Mouse (Mus musculus): Measurements from ENCODE around the gene Selenoo. TPM values are rescaled to one million over a fixed set of nuclear protein-coding genes. Genes with fewer than 3 reads are reported as not detected.

Selenoo gene
- polyA plus RNA-seq, 1 experiment from 2014 or later: 16.2 TPM

DNA sequence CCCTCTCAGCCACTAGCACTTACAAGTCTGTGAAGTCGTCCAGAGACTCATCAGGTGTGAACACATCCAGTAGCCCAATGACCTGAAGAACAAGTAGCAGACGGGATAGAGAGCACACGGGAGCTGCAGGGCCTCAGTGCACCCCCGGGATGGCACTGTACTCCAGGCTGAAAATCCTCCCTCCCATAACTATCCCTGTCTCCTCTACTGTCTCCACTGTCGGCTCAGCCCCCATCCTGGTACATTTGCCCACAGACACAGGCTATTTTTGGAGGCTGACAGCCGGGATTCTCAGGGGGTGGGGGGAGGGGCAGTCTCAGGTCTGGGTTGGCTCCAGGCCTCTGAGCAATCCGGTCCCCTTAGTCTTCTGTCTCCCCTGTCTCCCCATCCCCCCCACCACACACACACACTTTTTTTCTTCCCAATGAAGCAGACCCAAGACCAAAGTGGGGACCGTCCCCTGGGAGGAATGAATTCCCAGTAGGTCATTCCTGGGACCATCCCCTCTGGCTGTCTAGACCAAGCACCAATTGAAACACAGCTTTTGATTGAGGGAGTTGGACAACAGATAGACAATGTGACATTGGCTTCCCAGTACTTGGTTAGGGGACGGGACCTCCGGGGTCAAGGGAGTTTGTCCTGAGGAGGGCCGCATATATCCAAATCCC is 48.6 kb downstream of the Selenoo start:
- WGBS: 83% methylated on average over 11 of the region's 11 CpGs
- peaks cover 29% of the 10 kb centered on the region for H3K36me3 ChIP-seq
- H3K27me3 ChIP-seq (ENCODE audit: low read depth, poor library complexity, severe bottlenecking): peaks cover 30% of the 10 kb centered on the region
- no peaks in the 10 kb centered on the region for H3K9me3 ChIP-seq (replicated peaks)
- no peak overlapping the region for H3K27ac ChIP-seq (replicated peaks)
- peaks cover 48% of the 10 kb centered on the region for H3K4me1 ChIP-seq
- no peak for DNase-seq (ENCODE audit: low spot score)
- H3K4me3 ChIP-seq: no peak overlapping the region; the same call in 1 of the 2 replicates

DNA sequence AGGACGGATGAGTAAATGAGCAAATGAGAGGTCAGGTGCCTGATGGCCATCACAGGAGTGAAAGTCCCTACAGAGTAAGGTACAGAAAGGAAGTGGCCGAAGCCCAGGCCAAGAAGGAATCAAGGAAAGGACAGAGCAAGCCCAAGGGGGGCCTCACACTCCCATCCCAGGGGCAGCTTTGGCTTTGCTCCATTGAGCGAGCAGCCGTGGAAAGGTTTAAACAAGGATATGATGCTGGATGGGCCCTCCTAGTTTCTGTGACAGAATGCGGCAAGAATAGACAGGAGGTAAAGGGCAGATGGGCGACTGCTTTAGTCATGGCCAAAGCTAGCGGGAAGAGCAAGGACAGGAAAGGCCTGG is 49.1 kb downstream of the Selenoo start:
- H3K4me3 ChIP-seq: no peak overlapping the region
- H3K36me3 ChIP-seq: peaks cover 29% of the 10 kb centered on the region
- H3K27ac ChIP-seq (replicated peaks): no peak overlapping the region
- H3K27me3 ChIP-seq (ENCODE audit: low read depth, poor library complexity, severe bottlenecking): peaks cover 34% of the 10 kb centered on the region
- 89% methylated on average over 7 of the region's 7 CpGs for WGBS
- H3K4me1 ChIP-seq: peaks cover 48% of the 10 kb centered on the region
- H3K9me3 ChIP-seq (replicated peaks): no peaks in the 10 kb centered on the region
- DNase-seq (ENCODE audit: low spot score): no peak

DNA sequence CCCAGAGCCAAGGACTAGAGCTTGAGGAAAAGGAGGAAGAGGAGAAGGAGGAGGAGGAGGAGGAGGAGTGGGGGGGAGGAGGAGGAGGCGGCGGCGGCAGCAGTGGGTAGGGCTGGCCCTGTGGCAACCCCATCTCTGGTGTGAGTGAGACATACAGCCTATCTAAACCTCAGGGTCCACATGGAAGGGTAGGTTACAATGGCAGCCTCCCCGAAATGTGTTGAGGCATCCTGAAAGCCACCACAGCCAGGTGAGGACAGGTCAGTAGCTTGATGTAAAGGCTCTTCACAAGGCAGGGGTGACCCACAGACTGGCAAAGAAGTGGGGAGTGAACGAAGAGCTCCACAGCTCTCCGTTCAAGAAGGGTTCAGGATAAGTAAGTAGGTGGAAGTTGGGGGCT is 49.6 kb downstream of the Selenoo start:
- WGBS: 91% methylated on average over 6 of the region's 6 CpGs

DNA sequence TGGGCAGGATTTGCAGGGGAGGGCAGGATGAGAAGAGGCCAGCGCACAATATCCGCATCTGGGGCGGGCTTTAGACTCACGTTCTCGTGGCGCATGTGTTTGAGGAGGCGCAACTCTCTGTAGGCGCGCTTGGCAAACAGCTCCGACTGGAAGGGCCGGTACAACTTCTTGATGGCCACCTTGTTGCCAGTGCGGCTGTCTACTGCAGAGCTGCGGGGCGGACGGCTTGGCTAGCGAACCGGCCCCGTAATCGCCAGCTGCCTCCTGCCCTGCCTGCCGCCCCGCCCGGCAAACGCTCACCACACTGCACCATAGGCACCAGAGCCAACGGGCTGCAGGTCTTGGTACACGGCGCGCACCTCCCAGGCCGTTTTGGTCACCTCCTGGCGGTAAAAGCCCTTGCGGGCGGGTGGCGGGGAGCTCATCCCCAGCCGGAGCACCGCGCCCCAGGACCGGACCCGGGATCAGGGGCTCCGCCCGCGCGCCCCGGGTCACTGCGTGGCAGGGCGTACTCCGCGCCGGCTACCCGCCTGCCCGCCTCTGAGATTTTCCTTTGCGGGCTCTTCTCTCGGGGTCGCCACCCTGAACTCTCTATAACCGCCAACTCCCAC is 51.3 kb downstream of the Selenoo start:
- peaks cover 42% of the 10 kb centered on the region for H3K27me3 ChIP-seq (ENCODE audit: low read depth, poor library complexity, severe bottlenecking)
- H3K36me3 ChIP-seq: peaks cover 40% of the 10 kb centered on the region
- peak; percentile 54 for DNase-seq (ENCODE audit: low spot score)
- H3K4me1 ChIP-seq: peaks cover 48% of the 10 kb centered on the region
- no peaks in the 10 kb centered on the region for H3K9me3 ChIP-seq (replicated peaks)
- under 1% methylated on average over 53 of the region's 53 CpGs for WGBS
- peak overlapping the region; percentile 92 for H3K27ac ChIP-seq (replicated peaks)
- peak overlapping the region; percentile 85 for H3K4me3 ChIP-seq

More for the DNA sequence above, 49.6 kb downstream of the Selenoo start:
- Histone ChIP-seq H3K9me3 (replicated peaks) (no peaks in the 10 kb centered on the region), H3K36me3 (peaks cover 29% of the 10 kb centered on the region), H3K27me3 (ENCODE audit: low read depth, poor library complexity, severe bottlenecking) (peaks cover 34% of the 10 kb centered on the region), H3K4me1 (peaks cover 48% of the 10 kb centered on the region), H3K4me3 (no peak overlapping the region), H3K27ac (replicated peaks) (no peak overlapping the region)
- DNase-seq (ENCODE audit: low spot score): no peak

DNA sequence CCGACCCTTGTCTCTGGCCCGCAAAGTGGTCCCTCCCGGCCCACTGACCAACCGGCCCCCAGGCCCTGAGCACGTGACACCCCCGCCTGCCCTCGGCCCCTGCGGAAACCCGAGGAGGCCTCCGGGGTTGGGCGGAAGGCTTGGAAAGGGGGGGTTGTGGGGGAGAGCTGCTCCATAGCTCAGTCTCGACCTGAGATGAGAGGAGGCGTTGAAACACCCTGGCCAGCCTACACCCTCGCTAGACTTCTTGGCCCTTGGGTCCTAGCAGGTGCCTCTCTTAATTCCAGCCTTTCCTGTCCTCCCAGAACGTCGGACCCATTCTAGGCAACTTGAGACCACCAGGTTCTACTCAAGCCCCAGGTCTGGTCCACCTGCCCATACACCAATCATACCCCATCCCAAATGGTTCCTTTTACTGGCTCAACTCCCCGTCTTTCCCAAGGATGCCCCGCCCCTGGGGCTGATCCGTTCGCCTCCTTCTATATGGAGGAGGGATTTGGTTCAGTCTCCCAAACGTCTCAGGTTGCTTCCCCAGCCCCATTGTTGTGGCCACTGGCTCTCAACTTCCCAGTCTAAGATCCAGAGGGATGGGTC is 51.9 kb downstream of the Selenoo start, which contains the start of gene Mapk12:
Mapk12 (minus strand) TSS at position 45 of the 594 bp plus-strand sequence.
- Histone ChIP-seq H3K4me1 (peaks cover 48% of the 10 kb centered on the region), H3K4me3 (peak within 1 kb of the TSS; percentile 85), H3K36me3 (peaks cover 40% of the 10 kb centered on the region), H3K9me3 (replicated peaks) (no peaks in the 10 kb centered on the region), H3K27me3 (ENCODE audit: low read depth, poor library complexity, severe bottlenecking) (peaks cover 48% of the 10 kb centered on the region), H3K27ac (replicated peaks) (peak within 1 kb of the TSS; percentile 92)
- DNase-seq (ENCODE audit: low spot score): peak; percentile 82
- WGBS: 0% methylated on average over 21 of the region's 21 CpGs

DNA sequence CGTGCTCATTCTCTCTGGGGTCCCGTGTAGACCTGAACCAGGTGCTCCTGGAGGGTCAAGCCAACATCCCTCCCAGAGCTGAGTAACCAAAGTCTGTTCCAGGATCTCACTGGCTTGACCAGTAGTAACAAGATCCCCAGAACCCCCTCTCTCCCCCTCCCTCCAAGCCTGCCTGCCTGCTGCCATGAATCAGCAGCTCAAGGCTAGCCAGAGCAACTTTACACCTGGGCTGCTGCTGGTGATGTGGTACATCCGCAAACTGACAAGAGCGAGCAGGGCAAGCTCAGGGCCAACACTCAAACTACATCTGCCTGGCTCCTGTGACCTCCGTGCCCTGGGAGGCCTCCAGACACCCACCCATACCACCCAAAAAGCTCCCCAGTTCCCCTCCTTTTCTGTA is 52.6 kb downstream of the Selenoo start:
- no peak for DNase-seq (ENCODE audit: low spot score)
- H3K4me3 ChIP-seq: 0 out of 2 replicates have a peak overlapping the region, but pooled peaks have one; percentile 85
- peaks cover 42% of the 10 kb centered on the region for H3K36me3 ChIP-seq
- peak overlapping the region; percentile 92 for H3K27ac ChIP-seq (replicated peaks)
- H3K27me3 ChIP-seq (ENCODE audit: low read depth, poor library complexity, severe bottlenecking): peaks cover 55% of the 10 kb centered on the region
- peaks cover 55% of the 10 kb centered on the region for H3K4me1 ChIP-seq
- WGBS: 26% methylated on average over 5 of the region's 5 CpGs
- no peaks in the 10 kb centered on the region for H3K9me3 ChIP-seq (replicated peaks)

DNA sequence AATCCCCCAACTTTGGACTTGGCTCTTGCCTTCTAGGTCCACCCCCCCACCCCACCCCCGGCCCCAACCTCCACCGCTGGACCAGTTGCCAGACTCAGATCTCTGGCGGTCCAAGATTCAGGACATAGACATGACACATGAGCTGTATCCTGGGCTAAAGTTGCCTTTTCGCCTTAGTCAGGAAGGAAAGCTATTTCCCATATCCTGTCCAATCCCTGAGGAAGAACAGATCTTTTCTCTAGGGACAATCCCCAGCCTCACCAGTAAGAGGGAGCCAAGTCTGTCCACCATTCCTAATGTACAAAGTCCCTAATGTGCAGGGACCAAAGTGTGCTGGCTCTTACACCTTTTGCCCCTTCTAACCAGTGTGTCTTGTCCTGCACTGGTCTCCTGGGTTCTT is 53.0 kb downstream of the Selenoo start:
- peaks cover 60% of the 10 kb centered on the region for H3K4me1 ChIP-seq
- H3K9me3 ChIP-seq (replicated peaks): no peaks in the 10 kb centered on the region
- H3K27me3 ChIP-seq (ENCODE audit: low read depth, poor library complexity, severe bottlenecking): peaks cover 60% of the 10 kb centered on the region
- WGBS: 69% methylated on average over 4 of the region's 4 CpGs
- no peak overlapping the region for H3K27ac ChIP-seq (replicated peaks)
- H3K36me3 ChIP-seq: peaks cover 42% of the 10 kb centered on the region
- H3K4me3 ChIP-seq: no peak overlapping the region
- no peak for DNase-seq (ENCODE audit: low spot score)

DNA sequence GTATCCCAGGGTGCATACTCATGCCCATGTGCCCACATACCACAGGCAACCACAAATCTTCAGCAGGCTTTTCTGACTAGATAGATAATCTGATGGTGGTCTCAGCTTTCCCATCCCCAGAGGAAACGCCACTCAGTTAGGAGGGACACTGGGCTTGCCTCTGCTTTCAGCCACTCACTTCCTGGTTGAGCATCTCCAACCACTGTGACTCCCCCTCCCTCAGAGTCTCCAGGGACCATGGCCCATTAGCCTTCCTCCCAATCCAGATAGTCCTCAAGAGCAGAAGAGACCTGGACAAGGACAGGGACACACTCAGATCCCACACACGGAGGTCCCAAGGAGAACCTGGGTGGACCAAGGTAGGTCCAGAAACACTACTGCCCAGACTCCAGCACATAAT is 54.2 kb downstream of the Selenoo start:
- Histone ChIP-seq H3K9me3 (replicated peaks) (no peaks in the 10 kb centered on the region), H3K4me3 (no peak overlapping the region), H3K27ac (replicated peaks) (no peak overlapping the region), H3K36me3 (peaks cover 42% of the 10 kb centered on the region), H3K4me1 (peaks cover 61% of the 10 kb centered on the region), H3K27me3 (ENCODE audit: low read depth, poor library complexity, severe bottlenecking) (peaks cover 72% of the 10 kb centered on the region)
- no peak for DNase-seq (ENCODE audit: low spot score)
- 74% methylated on average over 2 of the region's 2 CpGs for WGBS

DNA sequence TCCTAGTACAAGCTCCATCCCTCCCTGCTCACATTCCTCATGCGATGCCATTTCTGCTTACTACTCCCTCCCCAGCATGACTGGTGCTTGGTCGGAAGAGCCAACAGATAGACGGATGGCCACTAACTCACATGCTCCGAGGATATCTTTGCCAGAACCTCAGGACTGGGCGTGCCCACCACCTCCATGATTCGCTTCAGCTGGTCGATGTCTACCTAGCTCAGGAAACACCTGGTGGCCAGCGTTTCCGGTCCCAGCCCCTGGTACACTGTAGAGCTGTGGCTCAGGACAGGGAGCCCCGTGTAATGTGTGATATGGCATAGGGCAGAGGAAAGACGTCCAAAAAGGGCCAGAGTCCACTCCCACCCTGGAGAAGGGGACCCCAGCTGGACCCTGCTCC is 56.1 kb downstream of the Selenoo start:
- Histone ChIP-seq H3K4me3 (no peak overlapping the region), H3K4me1 (peaks cover 62% of the 10 kb centered on the region), H3K27me3 (ENCODE audit: low read depth, poor library complexity, severe bottlenecking) (peaks cover 72% of the 10 kb centered on the region), H3K9me3 (replicated peaks) (no peaks in the 10 kb centered on the region), H3K27ac (replicated peaks) (no peak overlapping the region), H3K36me3 (peaks cover 42% of the 10 kb centered on the region)
- DNase-seq (ENCODE audit: low spot score): no peak
- 89% methylated on average over 11 of the region's 11 CpGs for WGBS

DNA sequence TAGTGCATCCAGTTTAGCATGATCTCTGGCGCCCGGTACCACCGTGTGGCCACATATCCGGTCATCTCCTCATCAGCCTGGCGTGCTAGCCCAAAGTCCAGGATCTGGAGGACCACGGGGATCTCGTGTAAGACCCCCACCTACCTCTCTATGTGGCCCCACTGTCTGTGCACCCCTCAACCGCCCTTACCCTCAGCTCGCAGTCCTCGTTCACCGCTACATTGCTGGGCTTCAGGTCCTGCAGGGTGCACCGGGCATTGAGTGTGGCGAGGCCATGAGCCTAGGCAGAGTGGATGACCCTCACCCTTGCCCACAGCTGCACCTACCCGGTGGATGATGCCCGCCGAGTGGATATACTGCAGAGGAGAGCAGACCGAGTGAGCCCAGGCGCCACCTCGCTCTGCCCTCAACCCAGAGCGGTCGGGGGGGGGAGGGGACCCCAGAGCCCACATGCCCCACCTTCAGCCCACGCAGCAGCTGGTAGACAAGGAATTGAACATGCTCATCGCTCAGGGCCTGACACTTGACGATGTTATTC is 57.0 kb downstream of the Selenoo start:
- peaks cover 62% of the 10 kb centered on the region for H3K4me1 ChIP-seq
- 74% methylated on average over 24 of the region's 24 CpGs for WGBS
- H3K27me3 ChIP-seq (ENCODE audit: low read depth, poor library complexity, severe bottlenecking): peaks cover 63% of the 10 kb centered on the region
- peaks cover 42% of the 10 kb centered on the region for H3K36me3 ChIP-seq
- DNase-seq (ENCODE audit: low spot score): no peak
- no peaks in the 10 kb centered on the region for H3K9me3 ChIP-seq (replicated peaks)
- peak overlapping the region; percentile 78; the same call in 1 of the 2 replicates for H3K4me3 ChIP-seq
- no peak overlapping the region for H3K27ac ChIP-seq (replicated peaks)

DNA sequence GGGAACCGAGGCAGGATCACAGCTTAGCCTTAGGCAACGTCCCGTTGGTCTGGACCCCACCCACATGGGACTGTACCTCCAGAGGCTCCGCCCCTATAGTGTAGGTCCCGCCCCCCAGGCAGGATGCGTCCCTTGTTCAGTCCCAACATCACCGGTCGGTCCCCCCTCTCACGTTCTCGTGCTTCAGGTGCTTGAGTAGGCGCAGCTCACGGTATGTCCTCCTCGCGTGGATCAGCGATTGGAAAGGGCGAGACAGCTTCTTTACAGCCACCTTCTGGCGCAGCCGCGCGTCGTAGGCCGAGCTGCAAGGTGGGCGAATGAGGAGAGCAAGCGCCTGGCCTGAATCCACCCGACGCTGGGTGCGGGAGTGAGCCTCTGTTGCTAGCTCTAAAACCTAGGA is 57.7 kb downstream of the Selenoo start:
- Histone ChIP-seq H3K9me3 (replicated peaks) (no peaks in the 10 kb centered on the region), H3K4me3 (peak overlapping the region; percentile 78), H3K36me3 (peaks cover 42% of the 10 kb centered on the region), H3K27ac (replicated peaks) (peak overlapping the region; percentile 72), H3K4me1 (peaks cover 58% of the 10 kb centered on the region), H3K27me3 (ENCODE audit: low read depth, poor library complexity, severe bottlenecking) (peaks cover 56% of the 10 kb centered on the region)
- 2% methylated on average over 27 of the region's 27 CpGs for WGBS
- DNase-seq (ENCODE audit: low spot score): peak; percentile 42

DNA sequence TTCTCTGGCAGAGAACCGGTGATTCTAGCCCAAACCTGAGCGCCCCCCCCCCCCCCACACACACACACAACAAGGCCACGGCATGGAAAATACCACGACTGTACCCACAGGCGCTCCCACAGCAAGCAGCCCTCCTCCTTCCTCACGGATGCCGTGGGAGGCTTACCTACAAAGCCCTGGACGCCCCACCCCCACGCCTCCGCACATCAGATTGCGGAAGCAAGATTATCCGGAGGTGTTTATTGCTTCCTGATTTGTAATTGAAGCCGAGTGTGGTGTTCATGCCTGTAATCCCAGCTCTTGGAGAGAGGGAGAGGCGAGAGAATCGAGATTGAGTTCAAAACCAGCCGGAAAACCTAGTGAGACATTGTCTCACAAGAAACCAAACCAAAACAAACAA is 58.1 kb downstream of the Selenoo start:
- H3K27ac ChIP-seq (replicated peaks): peak overlapping the region; percentile 72
- H3K27me3 ChIP-seq (ENCODE audit: low read depth, poor library complexity, severe bottlenecking): peaks cover 53% of the 10 kb centered on the region
- 19% methylated on average over 14 of the region's 16 CpGs for WGBS
- peak overlapping the region; percentile 78 for H3K4me3 ChIP-seq
- H3K36me3 ChIP-seq: peaks cover 42% of the 10 kb centered on the region
- peaks cover 59% of the 10 kb centered on the region for H3K4me1 ChIP-seq
- H3K9me3 ChIP-seq (replicated peaks): no peaks in the 10 kb centered on the region
- DNase-seq (ENCODE audit: low spot score): no peak

DNA sequence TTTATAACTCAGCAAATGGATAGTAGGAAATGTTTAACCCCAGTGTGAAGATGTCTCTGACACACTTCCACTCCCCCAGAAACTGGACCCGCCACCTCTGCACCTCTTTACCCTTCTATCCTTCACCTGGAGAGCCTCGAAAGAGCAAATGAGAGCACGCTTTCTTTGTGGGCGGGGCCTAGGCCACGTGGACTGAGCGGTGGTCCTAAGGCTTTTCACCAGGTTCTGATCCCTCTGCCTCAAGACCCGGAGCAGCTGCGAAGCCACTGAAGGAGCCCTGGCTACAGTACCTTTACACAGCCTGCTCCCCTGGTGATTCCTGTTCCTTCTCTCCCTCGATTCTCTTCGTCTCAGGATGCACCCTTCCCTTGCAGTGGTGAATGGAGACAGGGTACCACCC is 58.6 kb downstream of the Selenoo start:
- Histone ChIP-seq H3K36me3 (peaks cover 39% of the 10 kb centered on the region), H3K4me1 (peaks cover 63% of the 10 kb centered on the region), H3K9me3 (replicated peaks) (no peaks in the 10 kb centered on the region), H3K4me3 (peak overlapping the region; percentile 78), H3K27me3 (ENCODE audit: low read depth, poor library complexity, severe bottlenecking) (peaks cover 49% of the 10 kb centered on the region), H3K27ac (replicated peaks) (no peak overlapping the region)
- WGBS: 20% methylated on average over 10 of the region's 10 CpGs
- DNase-seq (ENCODE audit: low spot score): no peak
